Mouse (Mus musculus) spleen, adult 2 months (tissue): Measurements from ENCODE around the gene Ninj1.

Experiments
- CTCF ChIP-seq: fragments of 200-500 bp; IDR thresholded peaks from 2 replicates; pipeline ENCODE4 v1.5.1; 2011; ENCODE audit warnings: mild to moderate bottlenecking, inconsistent platforms; ENCODE audit not compliant: insufficient read depth, insufficient read length, insufficient replicate concordance; ENCODE audit errors: extremely low read depth
- POLR2A ChIP-seq: fragments of 200-500 bp; IDR thresholded peaks from 2 replicates; pipeline ENCODE4 v1.6.1; 2011; ENCODE audit warnings: low read depth, low read length, inconsistent platforms

GRCm38 (mm10) chr13:49190876-49191672 is 3.8 kb downstream of the Ninj1 start:
- TF ChIP-seq POLR2A (no peak), CTCF (no peak)
